Mouse (Mus musculus): ENCODE results near the gene Adamtsl2. TPM values are rescaled to one million over a fixed set of nuclear protein-coding genes. Genes with fewer than 3 reads are reported as not detected.
A peak's percentile ranks its signal among the peaks of the same experiment; 100 is the strongest.

The Adamtsl2 gene
- total RNA-seq, 2 experiments from 2014 or later = 20.4 to 23.7 TPM

DNA sequence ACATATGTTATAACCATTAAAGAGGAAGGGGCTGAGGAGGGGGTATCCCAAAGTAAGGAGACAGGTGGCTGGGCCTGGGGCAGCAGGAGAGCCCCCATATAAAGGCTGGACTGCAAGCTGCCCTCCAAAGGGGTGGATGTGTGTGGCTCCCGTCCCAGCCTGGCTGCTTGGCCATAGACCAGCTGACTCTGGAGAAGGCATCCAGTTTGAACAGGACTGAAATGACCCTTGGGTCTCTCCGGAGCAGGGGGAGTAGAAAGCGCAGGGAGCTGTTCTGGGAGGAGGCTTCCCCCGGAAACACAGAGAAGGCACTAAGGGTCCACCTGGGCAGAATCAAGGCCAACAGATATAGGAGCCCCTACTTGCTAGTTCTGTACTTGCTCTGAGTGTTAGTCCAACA lies 4.4 kb upstream of the Adamtsl2 start:
- no peak for DNase-seq (ENCODE audit: low spot score in 2 of 2)

DNA sequence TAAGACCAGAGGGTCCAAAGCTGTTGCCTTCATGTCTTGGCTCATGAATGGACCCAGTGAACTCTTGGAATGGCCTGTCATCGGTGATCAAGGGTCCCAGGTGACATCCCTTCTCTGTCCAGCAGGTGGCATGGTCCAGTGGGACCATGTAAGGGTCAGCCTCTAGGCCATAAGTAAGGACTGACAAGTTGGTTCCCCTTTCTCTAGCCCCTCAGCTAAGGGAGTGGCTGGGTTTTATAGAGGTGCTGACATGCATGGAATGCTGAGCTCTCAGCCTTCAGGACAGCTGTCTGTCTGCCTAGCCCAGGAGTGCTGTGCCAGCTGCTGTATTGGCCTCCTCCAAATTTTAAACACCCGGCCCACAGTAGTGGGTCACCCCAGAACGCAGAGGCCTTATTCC lies 3.7 kb upstream of the Adamtsl2 start:
- peak; percentile 40 to 43 for DNase-seq (ENCODE audit: low spot score in 2 of 2)

DNA sequence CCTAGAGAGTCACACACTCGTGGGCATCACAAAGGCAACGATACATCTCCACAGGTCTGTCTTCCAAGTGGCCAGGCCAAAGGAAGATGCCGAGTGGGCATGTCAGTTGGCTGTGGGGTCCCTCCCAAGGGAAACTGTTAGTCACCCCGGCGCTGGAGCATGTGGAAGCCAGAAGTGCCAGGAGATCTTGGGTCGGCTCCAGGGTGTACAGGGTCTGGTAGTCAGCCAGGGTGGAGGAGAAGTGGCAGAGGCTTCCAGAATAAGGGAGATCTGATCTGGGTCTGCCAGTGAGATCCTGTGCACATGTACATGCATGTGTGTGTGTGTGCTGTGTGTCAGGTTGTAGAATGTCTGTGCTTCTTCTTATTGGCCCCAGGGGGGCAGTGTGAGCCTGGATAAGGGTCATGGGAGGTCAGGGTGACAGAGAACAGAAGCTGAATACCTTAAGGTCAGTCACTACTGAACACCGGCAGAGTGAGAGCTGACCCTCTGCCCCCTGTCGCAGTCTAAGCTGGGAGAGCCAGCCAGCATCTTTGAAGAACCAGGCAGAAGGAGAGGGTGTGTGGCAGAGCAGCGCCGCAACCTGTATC lies 1.4 kb upstream of the Adamtsl2 start:
- DNase-seq (ENCODE audit: low spot score in 2 of 2) = no peak

DNA sequence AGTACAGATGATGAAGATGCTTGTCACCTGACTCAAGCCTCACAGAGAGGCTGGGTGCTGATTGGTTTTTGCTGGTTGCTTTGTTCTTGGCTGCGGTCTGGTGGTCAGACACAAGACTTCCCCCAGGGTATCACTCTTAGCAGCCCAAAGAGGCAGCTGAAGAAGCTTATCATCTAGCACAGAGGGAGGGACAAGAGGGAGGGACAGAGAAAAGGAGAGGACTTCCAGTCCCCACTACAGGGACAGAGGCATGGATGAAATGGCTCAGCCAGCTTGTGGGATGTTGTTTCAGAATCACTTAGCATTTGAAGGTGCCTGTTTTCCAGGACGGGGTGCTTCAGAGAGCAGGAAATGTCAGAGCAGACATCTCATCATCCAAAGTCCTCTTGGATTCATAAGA lies 867 bp upstream of the Adamtsl2 start:
- no peak for DNase-seq (ENCODE audit: low spot score in 2 of 2)

DNA sequence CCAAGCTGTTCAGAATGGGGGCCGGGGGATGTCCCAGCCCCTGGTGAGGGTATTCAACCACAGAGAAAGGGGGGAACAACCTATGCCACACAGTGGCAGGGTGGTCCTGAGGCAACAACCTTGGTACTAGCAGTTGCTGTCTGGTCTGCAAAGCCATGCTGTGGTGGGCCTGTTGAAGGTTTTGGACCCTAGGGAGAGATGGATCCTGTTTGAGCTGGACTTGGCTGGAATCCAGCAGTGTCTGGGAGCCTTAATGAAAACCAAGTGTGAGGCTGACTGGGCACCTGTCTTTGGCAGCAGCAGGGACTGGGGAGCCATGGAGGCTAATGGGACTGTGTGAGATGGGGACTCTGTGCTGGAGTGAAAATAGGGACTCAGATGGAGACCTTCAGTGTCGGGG lies 470 bp downstream of the Adamtsl2 start:
- no peak for DNase-seq (ENCODE audit: low spot score in 2 of 2)

DNA sequence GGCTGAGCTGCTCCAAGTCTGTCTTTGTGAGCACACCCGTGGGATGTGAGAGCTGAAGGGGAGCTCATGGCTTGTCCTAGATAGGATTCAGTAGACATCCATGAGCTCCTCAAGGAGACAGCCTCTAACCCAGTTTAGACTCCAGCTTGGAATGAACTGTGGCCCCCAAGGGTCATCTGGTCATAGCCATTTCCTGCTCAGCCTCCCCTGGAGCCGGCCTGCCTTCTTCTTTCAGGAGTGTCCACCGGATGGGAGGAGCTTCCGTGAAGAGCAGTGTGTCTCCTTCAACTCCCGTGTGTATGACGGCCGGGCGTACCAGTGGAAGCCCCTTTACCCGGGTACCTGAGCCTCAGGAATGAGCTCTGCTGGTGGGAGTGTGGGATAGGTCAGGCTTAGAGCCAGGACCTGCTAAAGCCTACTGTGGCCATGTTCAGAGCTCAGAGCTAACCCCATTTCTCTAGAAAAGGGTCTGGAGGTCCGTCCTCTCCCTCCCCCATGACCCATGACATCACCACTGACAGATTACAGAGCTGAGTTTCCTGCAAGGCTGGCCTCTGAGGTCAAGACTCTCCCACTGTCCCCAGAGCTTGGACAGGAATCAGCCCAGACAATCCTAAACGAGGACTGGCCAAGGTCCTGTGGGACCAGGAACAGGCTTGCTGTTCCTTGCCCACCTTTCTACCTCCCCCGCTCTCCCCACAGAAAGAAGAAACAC lies 4.7 kb downstream of the Adamtsl2 start:
- no peak for DNase-seq (ENCODE audit: low spot score in 2 of 2)

DNA sequence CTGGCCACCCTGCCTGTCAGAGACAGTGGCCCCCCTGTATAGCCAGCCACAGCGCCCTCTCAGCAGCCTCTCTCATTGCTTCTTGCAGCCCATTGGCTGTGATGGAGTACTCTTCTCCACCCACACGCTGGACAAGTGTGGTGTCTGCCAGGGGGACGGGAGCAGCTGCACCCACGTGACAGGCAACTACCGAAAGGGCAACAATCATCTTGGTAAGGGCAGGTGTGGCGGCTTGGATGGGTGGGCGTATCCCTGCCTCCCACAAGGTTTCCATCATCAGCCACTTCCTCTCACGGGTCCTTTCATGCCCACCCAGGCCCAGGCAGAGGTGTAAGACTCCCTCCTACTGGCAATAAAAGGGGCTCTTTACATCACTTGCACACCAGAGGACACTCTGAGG lies 5.8 kb downstream of the Adamtsl2 start:
- DNase-seq (ENCODE audit: low spot score in 2 of 2) = no peak

DNA sequence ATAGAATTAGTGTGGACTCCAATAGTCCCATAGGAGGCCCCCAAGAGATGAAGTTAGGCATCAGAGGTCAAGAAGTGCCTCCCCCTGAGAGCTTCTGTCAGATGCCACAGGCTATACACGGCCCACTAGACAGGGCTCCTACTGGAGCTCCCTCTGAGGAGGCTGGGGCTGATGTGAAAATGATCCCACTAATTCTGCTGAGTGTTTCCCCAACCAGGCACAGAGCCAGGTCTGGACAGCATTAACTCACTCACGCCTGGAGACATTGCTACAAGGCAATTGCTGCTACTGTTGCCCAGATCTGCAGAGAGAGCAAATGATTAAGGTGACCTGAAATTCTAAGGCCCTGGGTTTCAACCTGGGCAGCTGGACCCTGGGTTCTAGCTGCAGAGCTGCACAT lies 6.6 kb downstream of the Adamtsl2 start:
- no peak for DNase-seq (ENCODE audit: low spot score in 2 of 2)

DNA sequence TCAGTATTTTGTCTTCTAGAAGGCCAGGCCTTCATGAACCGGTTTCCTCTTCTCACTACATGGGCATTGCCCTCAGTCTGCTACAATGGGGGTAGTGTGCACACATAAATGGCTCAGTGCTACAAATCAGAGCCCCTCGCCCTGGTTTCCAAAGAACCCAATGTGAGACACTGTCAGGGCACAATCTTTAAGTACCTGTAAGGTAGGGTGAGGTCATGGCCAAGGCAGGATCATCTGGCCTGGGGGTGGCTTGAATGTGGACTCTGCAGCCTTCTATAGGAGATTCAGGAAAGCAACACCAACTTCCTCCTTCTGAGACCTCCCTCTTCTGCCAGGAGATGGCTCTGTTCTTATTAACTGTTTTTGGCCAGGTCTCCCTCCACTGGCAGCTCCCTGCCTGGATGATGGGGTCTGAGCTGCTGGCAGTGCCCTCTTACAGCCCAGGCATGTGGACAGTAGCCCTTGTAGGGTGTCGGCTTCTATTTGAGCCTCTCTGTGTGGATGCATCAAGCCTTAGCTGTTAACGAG lies 7.4 kb downstream of the Adamtsl2 start:
- no peak for DNase-seq (ENCODE audit: low spot score in 2 of 2)

DNA sequence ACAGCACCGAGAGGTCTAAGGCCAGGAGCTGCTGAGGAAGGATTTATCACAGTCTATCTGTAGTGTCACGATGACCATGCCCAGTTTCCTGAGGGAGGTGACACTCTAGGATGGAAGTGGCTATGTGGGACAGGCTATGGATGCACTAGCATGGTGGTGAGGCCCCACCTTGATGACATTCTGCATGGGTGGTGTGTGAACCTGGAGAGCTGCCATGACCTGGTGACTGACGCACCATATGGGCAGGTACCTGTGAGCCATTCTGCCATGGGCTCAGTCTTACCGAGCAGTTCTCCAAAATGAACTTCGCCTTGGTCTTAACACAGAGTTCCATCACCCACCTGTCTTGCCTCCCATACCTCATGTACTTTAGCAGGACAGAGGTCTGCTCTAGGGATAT lies 8.4 kb downstream of the Adamtsl2 start:
- no peak for DNase-seq (ENCODE audit: low spot score in 2 of 2)

DNA sequence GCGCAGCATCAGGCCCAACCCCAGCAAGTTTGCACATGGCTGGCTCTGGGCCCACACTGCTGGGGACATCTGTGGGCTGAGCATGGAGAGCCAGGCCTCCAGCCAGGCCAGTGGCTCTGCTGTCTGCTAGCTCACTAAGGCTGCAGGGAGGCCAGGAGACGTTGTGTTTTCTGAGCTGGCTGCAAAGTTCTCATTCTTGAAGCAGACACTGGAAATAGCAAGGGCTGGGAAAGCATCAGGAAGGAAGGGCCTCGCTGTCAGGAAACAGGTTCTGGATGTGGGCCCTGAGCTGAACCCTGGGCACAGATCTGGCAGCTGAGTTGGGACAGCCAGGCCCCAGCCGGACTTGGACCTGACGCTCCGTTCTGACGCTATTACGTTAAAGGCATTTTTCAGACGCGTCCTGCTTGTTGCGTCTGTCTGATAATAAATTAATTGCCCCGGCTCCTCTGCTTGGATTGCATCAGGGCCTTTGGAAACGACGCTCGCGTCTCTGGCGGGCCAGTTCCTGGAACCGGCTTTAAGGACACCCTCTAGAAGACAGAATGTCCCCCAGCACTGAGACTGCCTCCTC lies 9.0 kb downstream of the Adamtsl2 start:
- peak; percentile 23 to 55 for DNase-seq (ENCODE audit: low spot score in 2 of 2)

DNA sequence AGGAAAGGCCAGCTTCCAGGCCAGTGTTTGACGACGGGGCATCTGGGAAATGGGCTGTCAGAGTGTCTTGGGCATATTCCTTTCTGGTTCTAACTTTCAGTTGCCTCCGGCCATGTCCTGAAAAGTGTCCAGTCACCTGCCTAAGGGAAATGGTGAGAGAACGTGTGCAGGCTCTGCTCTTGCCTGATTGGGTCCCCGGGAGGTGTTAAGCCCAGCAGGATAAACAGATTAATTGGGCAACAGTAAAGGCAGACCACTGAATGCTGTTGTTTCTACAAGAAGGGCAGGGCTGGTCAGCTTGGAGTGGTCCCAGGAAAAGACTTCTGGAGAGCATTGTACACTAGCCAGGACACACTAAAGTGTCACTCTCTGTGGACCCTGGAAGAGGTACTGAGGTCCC lies 9.5 kb downstream of the Adamtsl2 start:
- DNase-seq (ENCODE audit: low spot score in 2 of 2) = no peak

DNA sequence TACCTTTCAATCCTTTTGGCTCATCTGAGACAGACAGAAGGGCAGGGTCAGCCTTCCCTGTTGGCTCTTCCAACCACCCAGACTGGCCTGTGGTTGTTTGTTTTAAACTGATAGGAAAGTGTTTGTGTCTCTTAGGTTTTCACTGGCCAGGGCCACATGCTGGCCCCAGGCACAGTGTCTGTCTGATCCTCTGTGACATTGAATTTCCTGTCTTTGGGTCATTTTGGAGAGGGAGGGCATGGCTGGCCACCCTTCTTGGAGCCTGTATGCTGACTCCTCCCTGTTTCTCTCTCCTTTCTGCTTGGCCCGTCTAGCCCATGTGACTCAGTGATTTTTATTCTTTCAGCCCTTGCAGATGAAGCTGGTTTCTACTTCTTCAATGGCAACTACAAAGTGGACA lies 10.1 kb downstream of the Adamtsl2 start:
- no peak for DNase-seq (ENCODE audit: low spot score in 2 of 2)

DNA sequence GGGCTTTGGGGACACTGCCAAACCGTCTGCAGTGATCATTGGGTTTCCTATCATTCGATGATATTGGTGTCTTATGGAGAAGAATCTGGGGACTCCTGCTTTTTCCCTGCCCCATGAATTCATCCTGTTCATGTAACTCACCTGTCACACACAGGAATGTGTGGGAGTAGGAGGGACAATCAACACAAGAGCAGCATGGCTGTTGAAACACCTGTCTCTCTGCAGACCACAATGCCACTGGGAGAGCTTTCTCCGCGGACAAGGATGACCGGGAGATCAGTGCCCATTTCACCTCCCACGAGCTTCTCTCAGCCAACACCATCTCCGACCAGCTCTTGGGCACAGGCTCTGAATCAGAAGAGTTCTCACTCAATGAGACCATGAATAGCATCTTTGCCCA lies 16.0 kb downstream of the Adamtsl2 start:
- DNase-seq (ENCODE audit: low spot score in 2 of 2) = no peak

DNA sequence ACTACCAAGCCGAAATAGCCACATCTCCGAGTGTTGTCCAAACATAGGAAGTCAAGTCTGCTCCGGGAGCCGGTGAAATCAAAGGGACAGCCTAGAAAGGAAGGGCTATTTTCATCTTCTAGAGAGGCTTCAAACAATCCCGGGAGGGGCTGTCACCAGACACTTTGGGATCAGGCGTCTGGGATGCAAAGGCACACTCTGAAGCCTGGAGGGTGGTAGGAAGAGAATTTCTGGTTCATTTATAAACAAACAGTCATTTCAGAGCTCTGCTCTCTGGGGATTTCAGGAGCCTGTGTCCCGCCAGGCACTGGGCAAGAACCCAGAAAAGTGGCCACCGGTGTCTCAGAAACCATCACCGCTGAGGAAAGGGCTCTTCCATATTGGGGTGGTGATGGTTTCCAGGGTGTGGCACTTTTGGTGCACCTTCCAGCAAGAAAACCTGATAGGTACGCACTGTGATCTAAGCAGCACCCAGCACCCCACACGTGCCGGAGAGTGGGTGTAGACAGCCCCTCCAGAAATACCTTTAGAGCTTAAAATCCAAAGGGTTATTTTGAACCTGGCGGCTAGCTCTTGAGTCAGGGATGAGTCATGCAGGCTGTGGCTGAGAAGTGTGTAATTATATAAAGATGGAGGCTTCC lies 17.3 kb downstream of the Adamtsl2 start:
- DNase-seq (ENCODE audit: low spot score in 2 of 2) = no peak

DNA sequence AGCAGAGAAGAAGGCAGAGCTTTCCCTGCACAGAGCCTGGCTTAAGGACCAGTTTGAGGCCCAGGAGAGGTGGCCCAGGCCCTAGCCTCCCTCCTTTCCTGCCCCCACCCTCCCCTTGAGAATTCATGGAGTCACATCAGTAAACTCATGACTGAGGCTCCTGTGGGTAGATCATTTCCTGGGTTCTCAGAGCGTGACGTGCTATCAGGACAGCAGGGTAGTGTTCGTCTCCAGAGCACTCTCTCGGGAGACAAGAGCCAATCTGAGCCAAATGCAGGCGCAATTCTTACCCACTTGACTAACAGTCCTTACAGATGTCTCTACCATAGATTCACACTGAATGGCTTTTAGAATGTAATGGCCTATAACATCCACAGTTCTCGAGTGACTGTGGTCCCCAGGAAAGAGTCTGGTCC lies 18.1 kb downstream of the Adamtsl2 start:
- DNase-seq (ENCODE audit: low spot score in 2 of 2) = no peak

DNA sequence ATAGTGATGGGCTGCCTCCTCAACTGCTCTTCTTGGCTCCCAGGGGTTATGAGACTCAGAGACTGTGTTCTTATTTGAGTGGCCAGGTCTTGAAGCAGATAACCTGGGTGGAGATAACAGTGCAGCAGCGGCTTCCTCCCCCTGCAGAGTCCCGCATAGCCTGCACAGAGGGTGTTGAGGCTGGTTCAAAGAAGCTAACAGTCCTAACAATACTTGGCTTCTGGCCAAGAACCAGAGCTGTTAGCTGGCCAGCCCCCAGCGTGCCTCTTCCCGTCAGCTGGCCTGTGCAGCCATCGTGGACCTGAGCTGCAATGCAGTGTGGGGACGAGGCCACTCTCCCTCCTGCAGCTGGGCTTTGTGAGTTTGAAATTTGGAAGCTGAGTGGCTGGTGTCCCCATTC lies 18.6 kb downstream of the Adamtsl2 start:
- DNase-seq (ENCODE audit: low spot score in 2 of 2) = no peak

DNA sequence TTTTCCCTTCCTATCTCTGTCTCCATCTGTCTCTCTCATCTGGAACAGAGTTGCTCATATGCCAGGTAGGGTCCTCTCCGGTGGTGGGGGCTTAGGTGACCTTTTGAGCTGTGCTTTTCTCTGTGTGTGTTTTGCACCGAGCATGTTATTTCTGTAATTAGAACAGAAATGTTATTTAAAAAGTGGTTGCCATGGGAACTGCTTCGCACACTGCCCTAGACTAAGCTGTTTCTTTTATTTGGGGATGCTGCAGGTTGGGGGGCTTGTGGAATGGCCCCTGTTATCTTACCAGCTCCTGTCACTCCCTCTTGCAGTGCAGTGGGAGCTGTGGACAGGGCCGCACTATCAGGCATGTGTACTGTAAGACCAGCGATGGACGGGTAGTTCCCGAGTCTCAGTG lies 24.4 kb downstream of the Adamtsl2 start:
- no peak for DNase-seq (ENCODE audit: low spot score in 2 of 2)

DNA sequence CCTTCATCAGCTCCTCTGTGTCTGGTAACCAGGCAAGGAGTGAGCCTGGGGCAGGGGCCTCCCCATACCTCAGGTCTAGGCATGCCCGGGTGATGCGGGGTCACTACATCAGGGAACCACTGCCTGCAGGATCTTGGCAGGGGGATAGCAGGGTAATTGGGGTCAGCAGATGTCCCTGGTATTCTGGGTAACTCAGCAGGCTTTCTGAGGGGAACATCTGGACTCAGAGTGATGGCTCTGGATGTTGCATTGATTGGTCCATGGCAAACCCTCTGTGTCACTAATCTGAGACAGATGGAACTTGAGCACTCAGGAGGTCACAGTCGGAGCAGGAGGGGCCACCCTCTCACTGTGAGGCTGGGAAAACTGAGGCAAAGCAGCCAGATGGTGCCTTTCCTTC lies 27.6 kb downstream of the Adamtsl2 start:
- no peak for DNase-seq (ENCODE audit: low spot score in 2 of 2)

DNA sequence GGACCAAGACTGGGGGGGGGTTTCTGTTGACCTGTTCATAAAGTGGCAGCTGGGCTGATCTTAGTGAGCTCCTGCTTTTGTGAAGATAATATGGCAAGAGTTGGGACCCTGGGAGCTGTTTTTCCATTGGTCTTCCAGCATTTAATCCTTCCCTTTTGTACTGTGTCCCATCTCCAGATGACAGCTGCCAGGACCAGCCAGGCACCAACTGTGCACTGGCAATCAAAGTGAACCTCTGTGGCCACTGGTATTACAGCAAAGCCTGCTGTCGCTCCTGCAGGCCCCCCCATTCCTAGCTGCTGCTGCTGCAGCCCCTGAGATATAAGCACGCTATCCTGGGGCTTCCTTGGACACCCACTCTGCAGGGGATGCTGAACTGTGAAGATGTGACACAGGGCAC lies 29.0 kb downstream of the Adamtsl2 start:
- DNase-seq (ENCODE audit: low spot score in 2 of 2) = no peak

DNA sequence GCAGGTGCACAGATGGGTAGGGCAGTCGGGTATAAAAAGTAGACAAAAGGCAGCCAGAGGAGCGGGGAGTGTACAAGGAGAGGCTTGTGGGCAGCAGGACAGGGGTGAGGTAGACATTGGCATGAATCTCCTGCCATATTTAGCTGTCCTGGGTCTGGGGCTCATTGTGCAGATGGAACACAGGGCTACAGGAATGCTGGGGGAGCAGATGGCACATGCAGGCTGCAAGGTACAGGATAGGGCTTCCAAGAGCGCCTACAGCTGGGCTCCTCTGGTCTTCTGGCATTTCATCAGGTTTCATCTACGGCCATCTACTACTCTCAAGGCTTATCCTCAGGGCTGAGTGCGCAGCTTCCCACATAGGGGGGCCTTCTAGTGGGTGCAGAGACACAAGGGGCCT lies 29.9 kb downstream of the Adamtsl2 start:
- DNase-seq (ENCODE audit: low spot score in 2 of 2) = no peak

DNA sequence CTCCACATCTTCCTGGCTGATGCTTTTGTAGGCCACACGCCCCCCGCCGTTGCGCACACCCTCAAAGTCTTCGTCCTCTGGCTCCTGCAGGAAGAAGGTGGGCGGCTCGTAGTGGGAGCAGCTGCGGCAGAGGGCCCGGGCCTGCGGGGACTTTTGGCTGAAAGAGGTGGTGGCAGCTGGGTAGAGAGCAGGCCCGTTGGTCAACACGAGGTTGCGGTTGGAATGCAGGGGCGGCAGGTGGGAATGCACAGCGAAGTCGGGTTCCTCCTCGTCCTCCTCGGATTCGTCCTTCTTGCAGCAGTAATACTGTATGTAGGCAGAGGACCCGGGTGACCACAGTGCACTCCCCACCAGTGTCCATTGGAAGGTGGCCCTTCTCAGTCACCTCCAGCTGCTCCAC lies 33.4 kb downstream of the Adamtsl2 start:
- DNase-seq (ENCODE audit: low spot score in 2 of 2) = no peak
